Mouse (Mus musculus): Measurements from ENCODE around the gene Tubb2a.

- no peak for TF ChIP-seq CTCF (IDR thresholded peaks at IDR 0.05; ENCODE audit: control insufficient read depth, insufficient read depth, insufficient read length)
- TF ChIP-seq MYOG (IDR thresholded peaks at IDR 0.05; ENCODE audit: control insufficient read depth, extremely low read depth, insufficient read length), result no peak
- TF ChIP-seq CEBPB (IDR thresholded peaks at IDR 0.05; ENCODE audit: low read depth), result no peak
- no peak for TF ChIP-seq USF1 (IDR thresholded peaks at IDR 0.05; ENCODE audit: low read depth)
- no peak for TF ChIP-seq MAX (IDR thresholded peaks at IDR 0.05)
These were observed 42.4 kb downstream of the Tubb2a start for GRCm38 (mm10) chr13:34035424-34035823.

Data from C2C12 (cell line).